Mouse (Mus musculus) liver, postnatal 0 days (tissue): ENCODE measurements around the gene Tjp1.

Experiments used
- CTCF ChIP-seq: sonication (generic); IDR thresholded peaks from 2 replicates; pipeline ENCODE4 v1.5.1; 2016; ENCODE audit warnings: antibody characterized with exemption, low read depth
- EP300 ChIP-seq: IDR thresholded peaks from 2 replicates; pipeline ENCODE4 v1.6.1; 2016; ENCODE audit warnings: antibody characterized with exemption, low read depth, mild to moderate bottlenecking

GRCm38 (mm10) chr7:65375176-65375575 lies 152.4 kb downstream of the Tjp1 start:
- no peak for TF ChIP-seq CTCF
- peak; percentile 34; the same call in 1 of the 2 replicates for TF ChIP-seq EP300
